Mouse (Mus musculus) liver, adult 2 months (tissue): ENCODE results near the gene Pank3.

Experiments
- CTCF ChIP-seq: fragments of 200-500 bp; IDR thresholded peaks from 2 replicates; pipeline ENCODE4 v1.5.1; 2011; ENCODE audit warnings: low read depth, low read length, control low read depth
- POLR2A ChIP-seq: fragments of 200-500 bp; IDR thresholded peaks from 2 replicates; pipeline ENCODE4 v1.6.1; 2011; ENCODE audit warnings: low read length, control low read depth; ENCODE audit not compliant: insufficient read depth; ENCODE audit errors: extremely low read depth

- no peak for TF ChIP-seq POLR2A
- no peak for TF ChIP-seq CTCF
Observed at GRCm38 (mm10) chr11:35726341-35726846, 42.9 kb upstream of the Pank3 start.
